Mouse (Mus musculus): ENCODE data around the gene Dbx2. TPM values are rescaled to one million over a fixed set of nuclear protein-coding genes. Genes with fewer than 3 reads are reported as not detected.

Gene Dbx2
- polyA plus RNA-seq, 1 experiment from 2014 or later: 0.64 TPM

GRCm38 (mm10) chr15:95622797-95623196 is 33.0 kb downstream of the Dbx2 start:
- no peaks in the 10 kb centered on the region for H3K36me3 ChIP-seq
- no peak overlapping the region for H3K27ac ChIP-seq (replicated peaks)
- no peak overlapping the region for H3K4me2 ChIP-seq (replicated peaks)
- H3K4me1 ChIP-seq: no peaks in the 10 kb centered on the region
- ATAC-seq (ENCODE audit: insufficient number of reproducible peaks, low FRiP score, low TSS enrichment, low read depth): no peak
- no peaks in the 10 kb centered on the region for H3K27me3 ChIP-seq
- 69% methylated on average over 8 of the region's 8 CpGs for WGBS
- no peak overlapping the region for H3K4me3 ChIP-seq (replicated peaks)
- H3K9me3 ChIP-seq (replicated peaks): no peaks in the 10 kb centered on the region
- H3K9ac ChIP-seq: no peak overlapping the region

- no peak overlapping the region for H3K9ac ChIP-seq
- H3K27me3 ChIP-seq: no peaks in the 10 kb centered on the region
- ATAC-seq (ENCODE audit: insufficient number of reproducible peaks, low FRiP score, low TSS enrichment, low read depth): no peak
- no peak overlapping the region for H3K4me2 ChIP-seq (replicated peaks)
- no peak overlapping the region for H3K27ac ChIP-seq (replicated peaks)
- H3K4me3 ChIP-seq (replicated peaks): no peak overlapping the region
- no peaks in the 10 kb centered on the region for H3K9me3 ChIP-seq (replicated peaks)
- 50% methylated on average over 1 of the region's 1 CpGs for WGBS
- H3K4me1 ChIP-seq: no peaks in the 10 kb centered on the region
- H3K36me3 ChIP-seq: no peaks in the 10 kb centered on the region
Measured at GRCm38 (mm10) chr15:95612600-95612999, 43.2 kb downstream of the Dbx2 start.

GRCm38 (mm10) chr15:95601179-95601578 is 54.6 kb downstream of the Dbx2 start:
- no peaks in the 10 kb centered on the region for H3K4me1 ChIP-seq
- ATAC-seq (ENCODE audit: insufficient number of reproducible peaks, low FRiP score, low TSS enrichment, low read depth): no peak
- 25% methylated on average over 6 of the region's 6 CpGs for WGBS
- H3K36me3 ChIP-seq: no peaks in the 10 kb centered on the region
- no peaks in the 10 kb centered on the region for H3K9me3 ChIP-seq (replicated peaks)
- no peak overlapping the region for H3K4me2 ChIP-seq (replicated peaks)
- no peak overlapping the region for H3K9ac ChIP-seq
- no peaks in the 10 kb centered on the region for H3K27me3 ChIP-seq
- H3K27ac ChIP-seq (replicated peaks): no peak overlapping the region
- H3K4me3 ChIP-seq (replicated peaks): no peak overlapping the region

- H3K9me3 ChIP-seq (replicated peaks): no peaks in the 10 kb centered on the region
- H3K9ac ChIP-seq: no peak overlapping the region
- no peaks in the 10 kb centered on the region for H3K27me3 ChIP-seq
- no peak overlapping the region for H3K4me2 ChIP-seq (replicated peaks)
- WGBS: 67% methylated on average over 1 of the region's 1 CpGs
- no peaks in the 10 kb centered on the region for H3K4me1 ChIP-seq
- no peak overlapping the region for H3K4me3 ChIP-seq (replicated peaks)
- H3K27ac ChIP-seq (replicated peaks): no peak overlapping the region
- no peaks in the 10 kb centered on the region for H3K36me3 ChIP-seq
- no peak for ATAC-seq (ENCODE audit: insufficient number of reproducible peaks, low FRiP score, low TSS enrichment, low read depth)
Measured at GRCm38 (mm10) chr15:95598630-95599029, 57.1 kb downstream of the Dbx2 start.

- 91% methylated on average over 15 of the region's 15 CpGs for WGBS
- no peak overlapping the region for H3K4me2 ChIP-seq (replicated peaks)
- H3K36me3 ChIP-seq: no peaks in the 10 kb centered on the region
- ATAC-seq (ENCODE audit: insufficient number of reproducible peaks, low FRiP score, low TSS enrichment, low read depth): no peak
- no peak overlapping the region for H3K27ac ChIP-seq (replicated peaks)
- no peak overlapping the region for H3K4me3 ChIP-seq (replicated peaks)
- H3K9me3 ChIP-seq (replicated peaks): no peaks in the 10 kb centered on the region
- H3K4me1 ChIP-seq: no peaks in the 10 kb centered on the region
- no peak overlapping the region for H3K9ac ChIP-seq
- H3K27me3 ChIP-seq: no peaks in the 10 kb centered on the region
Measured at GRCm38 (mm10) chr15:95586906-95587305, 68.9 kb downstream of the Dbx2 start.

GRCm38 (mm10) chr15:95584891-95585290 is 70.9 kb downstream of the Dbx2 start:
- Histone ChIP-seq H3K4me2 (replicated peaks) (no peak overlapping the region), H3K36me3 (no peaks in the 10 kb centered on the region), H3K27ac (replicated peaks) (no peak overlapping the region), H3K27me3 (no peaks in the 10 kb centered on the region), H3K4me1 (no peaks in the 10 kb centered on the region), H3K4me3 (replicated peaks) (no peak overlapping the region), H3K9me3 (replicated peaks) (no peaks in the 10 kb centered on the region), H3K9ac (no peak overlapping the region)
- no peak for ATAC-seq (ENCODE audit: insufficient number of reproducible peaks, low FRiP score, low TSS enrichment, low read depth)
- 44% methylated on average over 4 of the region's 4 CpGs for WGBS

GRCm38 (mm10) chr15:95574661-95575060 is 81.1 kb downstream of the Dbx2 start:
- WGBS: 15% methylated on average over 5 of the region's 5 CpGs
- no peak overlapping the region for H3K4me2 ChIP-seq (replicated peaks)
- H3K9ac ChIP-seq: no peak overlapping the region
- H3K9me3 ChIP-seq (replicated peaks): no peaks in the 10 kb centered on the region
- H3K4me1 ChIP-seq: no peaks in the 10 kb centered on the region
- peaks cover 10% of the 10 kb centered on the region; the same call in 1 of the 2 replicates for H3K27me3 ChIP-seq
- no peak for ATAC-seq (ENCODE audit: insufficient number of reproducible peaks, low FRiP score, low TSS enrichment, low read depth)
- no peak overlapping the region for H3K4me3 ChIP-seq (replicated peaks)
- no peak overlapping the region for H3K27ac ChIP-seq (replicated peaks)
- H3K36me3 ChIP-seq: no peaks in the 10 kb centered on the region

Other genes with a start within 250 kb of the Dbx2 start
- gene Nell2, start 127.4 kb downstream of the Dbx2 start, polyA plus RNA-seq (2015; fragmentation: Nextera tagmentation; extraction: Ambion mirVana): 12.9 and 13.6 TPM in 2 replicates
- gene Ano6, start 134.9 kb upstream of the Dbx2 start, polyA plus RNA-seq (2015; fragmentation: Nextera tagmentation; extraction: Ambion mirVana): 50.3 and 51.5 TPM in 2 replicates